Mouse (Mus musculus) ES-Bruce4 (cell line): ENCODE measurements at regions not wholly inside any gene's neighbourhood (a gene's known extent, or its start where the extent isn't known, plus 50 kb on each side); places are given as distances from the start of the nearest gene placed in this dataset.

Source experiments
- CTCF ChIP-seq: IDR thresholded peaks from one replicate; pipeline ENCODE4 v1.8.1; 2011; ENCODE audit warnings: low read depth, low read length
- EP300 ChIP-seq: IDR thresholded peaks from 2 replicates; pipeline ENCODE4 v1.6.1; 2011; ENCODE audit warnings: low read depth, low read length; ENCODE audit not compliant: insufficient read depth
- POLR2A ChIP-seq: IDR thresholded peaks from one replicate; pipeline ENCODE4 v1.8.1; 2011; ENCODE audit warnings: low read length; ENCODE audit not compliant: insufficient read depth

DNA sequence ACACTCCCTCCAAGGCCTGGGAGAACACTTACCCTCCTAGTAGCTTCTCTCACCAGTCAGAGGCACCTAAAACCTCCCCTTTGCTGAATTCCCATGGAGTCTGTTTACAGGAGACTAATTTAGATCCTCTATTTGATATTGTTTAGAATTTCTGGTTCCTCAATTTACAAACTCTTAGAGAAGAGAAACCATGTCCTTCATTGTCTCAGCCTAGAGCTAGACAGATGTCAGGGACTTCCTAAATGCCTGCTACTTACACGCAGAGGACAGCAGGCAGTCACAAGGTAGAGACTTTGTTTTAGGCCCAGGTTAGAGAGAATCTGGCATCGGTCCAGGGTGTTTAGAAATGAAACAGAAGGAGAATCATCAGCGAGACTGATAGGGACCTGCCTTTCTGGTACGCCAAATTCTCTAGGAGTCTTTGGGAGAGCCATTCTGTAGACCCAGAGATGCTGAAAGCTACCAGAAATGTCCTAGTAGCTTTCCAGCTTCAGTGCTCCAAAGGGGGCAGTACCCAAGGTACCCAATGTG, 238.3 kb upstream of the Jarid2 start:
- TF ChIP-seq CTCF (no peak), EP300 (no peak), POLR2A (no peak)
